Mouse (Mus musculus): Measurements from ENCODE around the gene Rab3gap2.

The Rab3gap2 gene

GRCm38 (mm10) chr1:185331983-185332430, 128.1 kb downstream of the Rab3gap2 start, which contains the start of gene Bpnt1:
TSS of gene Bpnt1 (plus strand) at chr1:185332149.
- DNase-seq (ENCODE audit: low spot score): peak; percentile 96

GRCm38 (mm10) chr1:185333651-185334050, 129.7 kb downstream of the Rab3gap2 start:
- DNase-seq (ENCODE audit: low spot score): no peak

- no peak for DNase-seq (ENCODE audit: low spot score)
Observed at GRCm38 (mm10) chr1:185334136-185334535, 130.2 kb downstream of the Rab3gap2 start.

- no peak for DNase-seq (ENCODE audit: low spot score)
Observed at GRCm38 (mm10) chr1:185335231-185335765, 131.4 kb downstream of the Rab3gap2 start.
